Mouse (Mus musculus) MEL (cell line): ENCODE measurements around the gene Efhd2. TPM values are rescaled to one million over a fixed set of nuclear protein-coding genes. Genes with fewer than 3 reads are reported as not detected.

Experiments used
- DNase-seq: peaks from one replicate; pipeline ENCODE4 v3.0.0; 2011; ENCODE audit warnings: low read depth, low spot score
- H3K27ac ChIP-seq: 2 replicates; pipeline ENCODE4 v1.5.1; 2012; ENCODE audit warnings: low read depth, mild to moderate bottlenecking, control low read depth, low read length, moderate library complexity; ENCODE audit not compliant: control insufficient read depth
- H3K27me3 ChIP-seq, 2 experiments: fragments of 150-350 bp in 1 of 2; sonication (generic) in 1 of 2; 2 replicates each; pipeline ENCODE4 v1.6.1; 2012; ENCODE audit warnings: low read length in 2 of 2, mild to moderate bottlenecking in 2 of 2, improper control_type of control experiment in 1 of 2, moderate library complexity in 1 of 2; ENCODE audit not compliant: insufficient read depth in 2 of 2, control insufficient read depth in 1 of 2
- H3K36me3 ChIP-seq, 2 experiments: 2 replicates each; pipeline ENCODE4 v1.6.1; 2012 to 2014; ENCODE audit warnings: low read length in 2 of 2, improper control_type of control experiment in 1 of 2, inconsistent platforms in 1 of 2, mild to moderate bottlenecking in 1 of 2; ENCODE audit not compliant: insufficient read depth in 2 of 2, control insufficient read depth in 1 of 2
- H3K4me1 ChIP-seq, 2 experiments: fragments of 150-350 bp in 1 of 2; sonication (generic) in 1 of 2; 2 replicates each; pipeline ENCODE4 v1.6.1; 2012; ENCODE audit warnings: low read length in 2 of 2, improper control_type of control experiment in 1 of 2, mild to moderate bottlenecking in 1 of 2; ENCODE audit not compliant: insufficient read depth in 2 of 2, control insufficient read depth in 1 of 2
- H3K4me3 ChIP-seq, 2 experiments: fragments of 150-350 bp in 1 of 2; sonication (generic) in 1 of 2; 2 replicates each; pipeline ENCODE4 v1.5.1; 2012; ENCODE audit warnings: low read depth in 2 of 2, low read length in 2 of 2, mild to moderate bottlenecking in 2 of 2, moderate library complexity in 2 of 2, control low read depth in 1 of 2, improper control_type of control experiment in 1 of 2; ENCODE audit not compliant: control insufficient read depth in 1 of 2, insufficient read depth in 1 of 2
- H3K79me2 ChIP-seq: 2 replicates; pipeline ENCODE4 v1.6.1; 2012; ENCODE audit warnings: mild to moderate bottlenecking, low read length, moderate library complexity; ENCODE audit not compliant: control insufficient read depth, poor library complexity, insufficient read depth
- H3K9ac ChIP-seq: 2 replicates; pipeline ENCODE4 v1.6.1; 2012; ENCODE audit warnings: low read depth, mild to moderate bottlenecking, control low read depth, low read length, moderate library complexity; ENCODE audit not compliant: control insufficient read depth, poor library complexity, severe bottlenecking
- H3K9me3 ChIP-seq: fragments of 150-350 bp; sonication (generic); replicated peaks from 2 replicates; pipeline ENCODE4 v1.6.1; 2012; ENCODE audit warnings: mild to moderate bottlenecking, low read length, improper control_type of control experiment, moderate library complexity; ENCODE audit not compliant: insufficient read depth
- CTCF ChIP-seq, 3 experiments: IDR thresholded peaks in 2 of 3; conservative IDR thresholded peaks in 1 of 3; 2 replicates each; pipeline ENCODE4 v1.5.1; 2011 to 2012; ENCODE audit warnings: low read length in 3 of 3, low read depth in 2 of 3, mild to moderate bottlenecking in 2 of 3, improper control_type of control experiment in 1 of 3, inconsistent platforms in 1 of 3, mixed read lengths in 1 of 3, moderate library complexity in 1 of 3; ENCODE audit not compliant: control insufficient read depth in 1 of 3, insufficient read depth in 1 of 3, poor library complexity in 1 of 3, severe bottlenecking in 1 of 3
- ELF1 ChIP-seq: IDR thresholded peaks from 2 replicates; pipeline ENCODE4 v1.6.1; 2014; ENCODE audit warnings: low read depth, mild to moderate bottlenecking, inconsistent platforms, low read length, improper control_type of control experiment, moderate library complexity
- EP300 ChIP-seq, 2 experiments: IDR thresholded peaks; 2 replicates each; pipeline ENCODE4 v1.6.1; 2011; ENCODE audit warnings: improper control_type of control experiment in 2 of 2, low read length in 2 of 2, low read depth in 1 of 2, mild to moderate bottlenecking in 1 of 2
- ETS1 ChIP-seq: IDR thresholded peaks from 2 replicates; pipeline ENCODE4 v1.6.1; 2012; ENCODE audit warnings: low read depth, mild to moderate bottlenecking, inconsistent platforms, low read length, improper control_type of control experiment, moderate library complexity
- HCFC1 ChIP-seq: IDR thresholded peaks from 2 replicates; pipeline ENCODE4 v1.6.1; 2012; ENCODE audit warnings: low read depth, mild to moderate bottlenecking, inconsistent platforms, low read length, improper control_type of control experiment, moderate library complexity
- JUND ChIP-seq: IDR thresholded peaks from 2 replicates; pipeline ENCODE4 v1.6.1; 2011; ENCODE audit warnings: low read depth, mild to moderate bottlenecking, improper control_type of control experiment, low read length
- MAFK ChIP-seq: IDR thresholded peaks from 2 replicates; pipeline ENCODE4 v1.6.1; 2011; ENCODE audit warnings: low read depth, mild to moderate bottlenecking, low read length, improper control_type of control experiment, borderline replicate concordance
- MYC ChIP-seq: IDR thresholded peaks from 2 replicates; pipeline ENCODE4 v1.6.1; 2011; ENCODE audit warnings: low read depth, mild to moderate bottlenecking, low read length, improper control_type of control experiment, moderate library complexity
- POLR2AphosphoS2 ChIP-seq: IDR thresholded peaks from 2 replicates; pipeline ENCODE4 v1.6.1; 2011; ENCODE audit warnings: low read length, improper control_type of control experiment
- RAD21 ChIP-seq: IDR thresholded peaks from 2 replicates; pipeline ENCODE4 v1.6.1; 2011; ENCODE audit warnings: mild to moderate bottlenecking, low read depth, low read length, improper control_type of control experiment
- SIN3A ChIP-seq: IDR thresholded peaks from 2 replicates; pipeline ENCODE4 v1.6.1; 2012; ENCODE audit warnings: low read length, improper control_type of control experiment, inconsistent platforms
- SMC3 ChIP-seq: IDR thresholded peaks from 2 replicates; pipeline ENCODE4 v1.6.1; 2011; ENCODE audit warnings: low read depth, low read length, improper control_type of control experiment
- TBP ChIP-seq: IDR thresholded peaks from 2 replicates; pipeline ENCODE4 v1.8.0; 2011; ENCODE audit warnings: low read depth, low read length, improper control_type of control experiment
- UBTF ChIP-seq: IDR thresholded peaks from 2 replicates; pipeline ENCODE4 v1.6.1; 2012; ENCODE audit warnings: low read depth, mild to moderate bottlenecking, inconsistent platforms, low read length, improper control_type of control experiment, moderate library complexity, borderline replicate concordance; ENCODE audit not compliant: insufficient read depth
- USF2 ChIP-seq, 2 experiments: IDR thresholded peaks; 2 replicates each; pipeline ENCODE4 v1.6.1; 2011 to 2012; ENCODE audit warnings: improper control_type of control experiment in 2 of 2, low read length in 2 of 2, borderline replicate concordance in 1 of 2, inconsistent platforms in 1 of 2, low read depth in 1 of 2, mild to moderate bottlenecking in 1 of 2; ENCODE audit not compliant: insufficient read depth in 1 of 2
- polyA plus RNA-seq, 2 experiments: library from polyadenylated mRNA; stranded (reverse) in 1 of 2; unstranded in 1 of 2; fragments of >175 nt in 1 of 2; fragments of >200 nt in 1 of 2; gene quantifications; 2 replicates each; pipeline versions ENCODE4 v1.2.1 to v1.2.4; 2012; ENCODE audit warnings: low replicate concordance in 2 of 2, low read depth in 1 of 2; ENCODE audit not compliant: insufficient read length in 2 of 2, insufficient read depth in 1 of 2, missing spikeins in 1 of 2
- total RNA-seq: library from RNA; depleted of rRNA; stranded (reverse); fragments of 300-350 nt; gene quantifications from 2 replicates; pipeline ENCODE4 v1.2.3, GENCODE M21; 2012

The Efhd2 gene
- total and polyA plus RNA-seq, 3 experiments, result 32.4 to 79.1 TPM; not detected in 1

- DNase-seq, result no peak
- no peaks in the 10 kb centered on the region for H3K4me1 ChIP-seq
- 0 out of 4 replicates have a peak, but pooled peaks cover 0 to 2% of the 10 kb centered on the region in 2 experiments for H3K27me3 ChIP-seq
- no peaks in the 10 kb centered on the region for H3K36me3 ChIP-seq
- H3K79me2 ChIP-seq, result no peaks in the 10 kb centered on the region
- no peak overlapping the region for H3K9ac ChIP-seq
- no peaks in the 10 kb centered on the region for H3K9me3 ChIP-seq
- TF ChIP-seq TBP (no peak), UBTF (no peak), ELF1 (no peak), JUND (no peak), SMC3 (no peak), MAFK (no peak), EP300 (IDR thresholded peaks at IDR 0.05; ENCODE audit: low read depth in 1 of 2, low read length in 2 of 2) (no peak), CTCF (IDR thresholded peaks at IDR 0.05 in 2 of 3, conservative IDR thresholded peaks at IDR 0.05 in 1 of 3; ENCODE audit: control insufficient read depth in 1 of 3, insufficient read depth in 1 of 3, low read depth in 2 of 3, low read length in 3 of 3, poor library complexity in 1 of 3, severe bottlenecking in 1 of 3) (no peak), HCFC1 (no peak), USF2 (IDR thresholded peaks at IDR 0.05; ENCODE audit: borderline replicate concordance in 1 of 2, insufficient read depth in 1 of 2, low read depth in 1 of 2, low read length in 2 of 2) (no peak)
- H3K27ac ChIP-seq, result no peak overlapping the region
- no peak overlapping the region for H3K4me3 ChIP-seq
Observed at GRCm38 (mm10) chr4:141881950-141882349, 7.2 kb upstream of the Efhd2 start.

DNA sequence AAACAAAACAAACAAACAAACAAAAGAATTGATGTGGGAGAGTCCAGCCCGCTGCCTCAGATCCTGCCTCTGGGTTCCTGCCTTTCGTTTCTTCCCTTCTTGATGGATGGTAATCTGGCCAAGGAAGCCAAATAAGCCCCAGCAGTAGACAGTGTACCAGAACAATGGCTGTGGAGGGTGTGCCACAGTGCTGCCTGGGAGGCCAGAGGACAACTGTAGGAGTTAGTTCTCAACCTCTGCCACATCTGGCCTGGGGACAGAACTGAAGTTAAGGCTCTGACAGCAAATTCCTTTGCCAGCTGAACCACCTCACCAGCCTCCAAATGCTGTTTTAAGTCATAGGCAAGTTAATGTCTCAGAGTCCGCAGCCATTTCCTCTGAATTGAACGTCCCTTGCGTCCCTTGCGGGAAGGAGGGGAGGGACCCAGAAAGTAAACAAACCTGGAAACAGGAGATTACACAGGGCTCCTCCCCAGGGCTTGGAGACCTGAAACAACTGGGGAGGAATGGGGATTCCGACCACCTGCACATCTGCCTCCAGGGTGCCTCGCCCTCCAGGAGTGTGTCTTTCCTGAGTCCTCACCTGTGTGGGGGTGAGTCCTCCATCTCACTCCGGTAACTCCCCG lies 6.7 kb upstream of the Efhd2 start:
- no peak for TF ChIP-seq EP300 (IDR thresholded peaks at IDR 0.05; ENCODE audit: low read depth in 1 of 2, low read length in 2 of 2)
- TF ChIP-seq POLR2AphosphoS2, result no peak
- no peak for TF ChIP-seq TBP
- no peak for TF ChIP-seq RAD21
- TF ChIP-seq ETS1, result no peak
- no peak for TF ChIP-seq MYC
- TF ChIP-seq JUND, result no peak
- TF ChIP-seq SIN3A, result no peak
- H3K27me3 ChIP-seq, result 0 out of 4 replicates have a peak, but pooled peaks cover 0 to 2% of the 10 kb centered on the region in 2 experiments

More for the DNA sequence above, 6.7 kb upstream of the Efhd2 start:
- Histone ChIP-seq H3K36me3 (no peaks in the 10 kb centered on the region), H3K4me3 (no peak overlapping the region), H3K9me3 (no peaks in the 10 kb centered on the region), H3K79me2 (no peaks in the 10 kb centered on the region), H3K27ac (no peak overlapping the region), H3K4me1 (no peaks in the 10 kb centered on the region), H3K9ac (no peak overlapping the region)
- no peak for DNase-seq
